Mouse (Mus musculus) erythroblast, embryonic 14.5 days (primary cell): ENCODE measurements around the gene Nid2. TPM values are rescaled to one million over a fixed set of nuclear protein-coding genes. Genes with fewer than 3 reads are reported as not detected.

ENCODE experiments used
- H3K27me3 ChIP-seq: 2 replicates; pipeline ENCODE4 v1.6.1; 2012; ENCODE audit warnings: inconsistent platforms; ENCODE audit not compliant: control insufficient read depth
- H3K36me3 ChIP-seq: 2 replicates; pipeline ENCODE4 v1.6.1; 2012; ENCODE audit warnings: mild to moderate bottlenecking, inconsistent platforms; ENCODE audit not compliant: control insufficient read depth
- H3K4me1 ChIP-seq: 2 replicates; pipeline ENCODE4 v1.6.1; 2012; ENCODE audit warnings: inconsistent platforms; ENCODE audit not compliant: control insufficient read depth
- H3K4me3 ChIP-seq: replicated peaks from 2 replicates; pipeline ENCODE3; 2012; ENCODE audit warnings: moderate library complexity, mild to moderate bottlenecking, inconsistent platforms
- H3K9me3 ChIP-seq: 2 replicates; pipeline ENCODE4 v1.6.1; 2012; ENCODE audit warnings: low read length, inconsistent platforms, mixed read lengths; ENCODE audit not compliant: control insufficient read depth
- GATA1 ChIP-seq: IDR thresholded peaks from 2 replicates; pipeline ENCODE4 v1.6.1; 2012; ENCODE audit warnings: low read length, inconsistent platforms, mixed read lengths
- TAL1 ChIP-seq: IDR thresholded peaks from 3 replicates; pipeline ENCODE4 v1.6.1; 2012; ENCODE audit warnings: low read length, inconsistent platforms, mixed read lengths
- polyA plus RNA-seq: library from polyadenylated mRNA; stranded (reverse); fragments of >175 nt; gene quantifications from 2 replicates; pipeline ENCODE4 v1.2.3, GENCODE M21; 2012

Gene Nid2
- polyA plus RNA-seq, 1 experiment, result 0.07 TPM

DNA sequence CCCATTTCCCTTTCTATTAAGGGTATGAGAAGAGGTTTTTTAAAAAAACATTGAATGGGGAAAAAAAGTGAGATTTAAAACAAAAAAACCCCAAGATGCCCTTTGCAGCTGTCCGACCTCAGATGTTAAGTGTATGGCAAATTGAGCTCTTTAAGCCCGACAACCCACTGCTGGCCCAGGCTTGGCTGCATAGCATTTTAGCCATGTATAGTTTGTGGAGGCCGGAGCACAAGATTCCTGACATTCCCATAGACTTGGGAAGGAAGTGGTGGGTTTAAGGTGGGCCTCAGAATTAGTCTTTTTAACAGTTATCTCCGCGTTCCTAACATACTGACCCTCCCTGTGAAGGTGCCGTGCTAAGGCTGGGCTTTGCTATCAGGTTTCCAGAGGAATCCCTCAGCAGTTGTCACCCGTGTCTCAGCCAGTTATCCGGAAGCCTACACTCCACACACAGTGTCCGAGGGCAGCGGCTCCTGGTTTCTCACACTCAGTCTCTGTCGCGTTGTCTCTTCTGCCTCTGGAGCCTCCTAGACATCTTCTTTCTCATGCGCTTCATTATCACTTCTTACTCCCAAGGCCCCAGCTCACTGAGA is 23.1 kb downstream of the Nid2 start:
- no peaks in the 10 kb centered on the region for H3K4me1 ChIP-seq

DNA sequence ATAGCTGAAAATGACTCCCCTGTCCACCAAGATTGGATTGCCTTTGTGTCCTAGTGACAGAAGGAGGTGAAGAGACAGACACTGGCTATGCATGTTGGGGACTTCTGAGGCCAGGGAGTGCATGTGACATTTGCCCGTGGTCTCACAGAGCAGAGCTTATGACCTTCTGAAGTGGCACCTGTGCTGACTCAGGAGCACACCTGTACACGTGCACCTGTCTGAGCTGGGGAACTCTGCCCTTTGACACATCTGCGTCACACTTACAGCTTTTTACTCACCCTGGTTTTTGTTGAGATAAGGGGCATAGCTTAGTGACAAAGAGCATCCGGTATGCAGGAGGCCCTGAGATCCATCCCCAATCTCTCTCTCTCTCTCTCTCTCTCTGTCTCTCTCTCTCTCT is 24.4 kb downstream of the Nid2 start:
- Histone ChIP-seq H3K9me3 (peaks cover 3% of the 10 kb centered on the region), H3K4me3 (no peak overlapping the region), H3K4me1 (no peaks in the 10 kb centered on the region), H3K36me3 (no peaks in the 10 kb centered on the region; the same call in 1 of the 2 replicates), H3K27me3 (no peaks in the 10 kb centered on the region)
- TF ChIP-seq GATA1 (no peak), TAL1 (no peak)

More for the DNA sequence above, 23.1 kb downstream of the Nid2 start:
- no peaks in the 10 kb centered on the region for H3K27me3 ChIP-seq
- no peaks in the 10 kb centered on the region for H3K36me3 ChIP-seq
- no peak for TF ChIP-seq GATA1
- no peak for TF ChIP-seq TAL1
- H3K9me3 ChIP-seq, result peaks cover 3% of the 10 kb centered on the region
- H3K4me3 ChIP-seq, result no peak overlapping the region

DNA sequence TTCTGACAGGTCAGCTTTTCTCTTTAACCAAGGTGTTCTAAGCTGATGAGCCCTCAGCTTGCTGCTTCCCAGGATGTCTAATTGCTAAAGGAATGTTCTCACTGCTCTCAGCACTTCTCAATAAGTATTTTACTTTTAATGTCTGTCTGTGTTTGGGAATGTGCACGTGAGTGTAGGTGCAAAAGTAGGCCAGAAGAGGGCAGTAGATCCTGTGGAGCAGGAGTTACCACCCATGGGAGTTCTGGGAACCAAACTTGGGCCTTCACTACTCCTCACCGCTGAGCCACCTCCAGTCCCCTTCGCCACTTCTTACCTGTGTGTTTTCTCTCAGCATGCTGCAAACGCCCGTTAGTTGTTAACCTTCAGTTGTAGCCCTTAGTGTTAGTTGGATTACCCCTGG is 25.1 kb downstream of the Nid2 start:
- TF ChIP-seq TAL1 (no peak), GATA1 (no peak)
- H3K27me3 ChIP-seq, result no peaks in the 10 kb centered on the region

DNA sequence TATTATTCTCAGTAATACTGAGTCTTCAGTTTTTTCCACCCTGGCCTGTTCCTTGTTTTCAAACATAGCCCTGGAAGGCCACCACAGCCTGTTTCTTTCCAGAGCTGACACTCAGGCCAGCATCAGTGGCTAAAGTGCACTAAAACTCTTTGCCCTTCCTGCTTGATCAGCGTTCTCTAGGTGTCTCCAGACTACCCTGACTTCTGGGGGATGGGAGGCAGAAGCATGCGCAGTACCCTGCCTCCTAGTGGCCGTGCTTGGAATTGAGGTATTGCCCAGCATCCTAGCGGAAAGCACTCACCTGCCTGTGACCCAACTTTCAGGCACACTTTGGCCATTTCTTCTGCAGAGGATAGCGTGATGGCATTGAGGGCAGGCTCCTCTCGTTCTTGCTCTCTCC is 25.8 kb downstream of the Nid2 start:
- Histone ChIP-seq H3K36me3 (no peaks in the 10 kb centered on the region; the same call in 1 of the 2 replicates), H3K4me1 (no peaks in the 10 kb centered on the region), H3K27me3 (no peaks in the 10 kb centered on the region), H3K4me3 (no peak overlapping the region), H3K9me3 (peaks cover 3% of the 10 kb centered on the region)
- TF ChIP-seq TAL1 (no peak), GATA1 (no peak)

More for the DNA sequence above, 25.1 kb downstream of the Nid2 start:
- Histone ChIP-seq H3K4me1 (no peaks in the 10 kb centered on the region), H3K4me3 (no peak overlapping the region), H3K36me3 (no peaks in the 10 kb centered on the region; the same call in 1 of the 2 replicates), H3K9me3 (peaks cover 3% of the 10 kb centered on the region)

DNA sequence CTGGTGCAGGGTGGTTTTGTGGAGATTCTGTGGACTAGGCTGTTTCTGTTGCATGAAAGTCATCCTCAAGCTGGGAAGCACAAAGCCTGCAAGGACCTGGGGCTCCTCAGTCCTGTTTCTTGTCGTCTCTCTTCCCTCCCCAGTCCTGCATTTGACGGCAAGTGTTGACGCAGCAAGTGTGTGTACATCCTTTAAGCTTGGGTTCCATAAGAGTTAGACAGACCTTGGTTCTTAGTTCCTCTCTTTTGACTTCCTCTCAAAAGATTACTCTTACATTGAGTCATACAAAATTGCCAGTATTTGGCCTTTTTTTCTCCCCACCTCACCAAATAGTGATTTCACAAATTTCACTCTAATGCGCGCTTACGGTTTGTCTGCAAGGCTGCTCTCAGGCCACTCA is 26.3 kb downstream of the Nid2 start:
- no peaks in the 10 kb centered on the region for H3K4me1 ChIP-seq
- H3K27me3 ChIP-seq, result no peaks in the 10 kb centered on the region
- H3K9me3 ChIP-seq, result peaks cover 3% of the 10 kb centered on the region
- no peak overlapping the region for H3K4me3 ChIP-seq
- TF ChIP-seq TAL1 (no peak), GATA1 (no peak)
- H3K36me3 ChIP-seq, result no peaks in the 10 kb centered on the region; the same call in 1 of the 2 replicates

DNA sequence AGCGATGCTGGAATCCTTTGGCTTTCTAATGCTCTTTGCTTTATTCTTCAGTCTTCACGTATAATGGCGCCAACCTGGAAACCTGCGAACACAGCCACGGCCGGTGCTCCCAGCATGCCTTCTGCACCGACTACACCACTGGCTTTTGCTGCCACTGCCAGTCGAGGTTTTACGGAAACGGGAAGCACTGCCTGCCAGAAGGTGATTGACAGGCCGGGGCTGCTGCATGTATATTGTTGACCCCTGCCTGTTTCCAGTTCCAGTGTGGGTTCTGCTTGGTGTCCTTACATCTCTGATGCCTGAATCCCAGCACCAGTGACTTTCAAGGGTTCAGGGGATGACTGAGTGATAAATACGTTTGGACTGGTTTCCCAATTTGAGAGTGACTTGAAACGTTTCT is 26.9 kb downstream of the Nid2 start:
- TF ChIP-seq TAL1 (no peak), GATA1 (no peak)
- Histone ChIP-seq H3K4me1 (no peaks in the 10 kb centered on the region), H3K4me3 (no peak overlapping the region), H3K27me3 (no peaks in the 10 kb centered on the region), H3K9me3 (peaks cover 3% of the 10 kb centered on the region), H3K36me3 (no peaks in the 10 kb centered on the region; the same call in 1 of the 2 replicates)

DNA sequence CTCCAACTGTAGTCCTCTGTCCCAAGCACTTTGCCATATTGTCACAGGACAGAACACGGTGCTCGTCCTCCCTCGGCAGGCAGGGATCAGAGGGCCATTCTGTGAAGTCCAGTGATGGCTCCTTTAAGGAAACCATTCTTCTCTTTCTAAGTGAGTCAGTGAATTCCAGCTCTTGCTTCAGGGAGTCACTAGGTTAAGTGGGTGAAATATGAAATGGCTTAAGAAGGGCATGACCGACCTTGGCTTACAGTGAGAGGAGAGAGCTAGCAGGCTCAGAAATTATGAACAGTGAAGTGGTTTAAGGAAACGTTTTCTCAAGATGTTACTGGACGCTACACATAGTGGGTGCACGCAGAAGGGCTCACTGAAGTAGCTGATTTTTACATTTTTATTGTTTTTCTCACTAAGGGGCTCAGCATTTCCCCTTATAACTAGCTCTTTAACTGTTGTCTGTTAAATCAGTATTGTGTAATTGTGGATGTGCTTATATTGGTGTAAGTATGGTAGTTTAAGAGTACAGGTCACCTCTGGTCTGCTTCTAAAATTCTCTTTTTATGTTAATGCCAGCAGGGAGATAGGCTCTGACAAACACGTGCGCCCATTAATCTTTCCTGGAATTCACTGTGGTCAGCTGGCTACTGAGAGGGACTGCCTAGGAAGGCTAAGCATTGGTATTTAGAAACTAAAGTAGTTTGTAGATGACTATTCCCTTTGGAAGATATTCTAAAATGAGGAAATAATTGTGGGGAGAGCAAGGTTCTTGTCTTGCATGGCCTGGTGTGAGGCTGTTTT is 34.9 kb downstream of the Nid2 start:
- no peak for TF ChIP-seq GATA1
- TF ChIP-seq TAL1, result no peak
- no peaks in the 10 kb centered on the region for H3K4me1 ChIP-seq
- no peaks in the 10 kb centered on the region for H3K27me3 ChIP-seq
- no peak overlapping the region for H3K4me3 ChIP-seq
- H3K9me3 ChIP-seq, result no peaks in the 10 kb centered on the region
- H3K36me3 ChIP-seq, result no peaks in the 10 kb centered on the region

DNA sequence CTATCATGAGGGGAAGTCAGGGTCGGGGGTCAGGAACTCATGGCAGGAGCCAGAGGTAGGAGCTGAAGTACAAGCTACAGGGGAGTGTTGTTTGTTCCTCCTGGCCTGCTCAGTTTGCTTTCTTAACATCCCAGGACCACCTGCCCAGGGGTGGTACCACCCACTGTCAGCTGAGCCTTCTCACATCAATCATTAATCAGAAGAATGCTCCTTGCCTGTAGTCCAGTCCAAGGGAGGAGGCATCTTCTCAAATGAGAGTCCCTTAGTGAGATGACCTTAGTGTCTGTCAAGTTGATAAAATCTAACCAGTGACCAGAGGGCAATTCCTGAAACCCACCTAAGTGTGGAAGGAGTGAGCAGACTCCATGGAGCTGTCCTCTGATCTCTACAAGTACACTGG is 37.4 kb downstream of the Nid2 start:
- Histone ChIP-seq H3K4me3 (no peak overlapping the region), H3K27me3 (no peaks in the 10 kb centered on the region), H3K4me1 (no peaks in the 10 kb centered on the region), H3K36me3 (no peaks in the 10 kb centered on the region), H3K9me3 (no peaks in the 10 kb centered on the region)
- no peak for TF ChIP-seq TAL1
- TF ChIP-seq GATA1, result no peak

DNA sequence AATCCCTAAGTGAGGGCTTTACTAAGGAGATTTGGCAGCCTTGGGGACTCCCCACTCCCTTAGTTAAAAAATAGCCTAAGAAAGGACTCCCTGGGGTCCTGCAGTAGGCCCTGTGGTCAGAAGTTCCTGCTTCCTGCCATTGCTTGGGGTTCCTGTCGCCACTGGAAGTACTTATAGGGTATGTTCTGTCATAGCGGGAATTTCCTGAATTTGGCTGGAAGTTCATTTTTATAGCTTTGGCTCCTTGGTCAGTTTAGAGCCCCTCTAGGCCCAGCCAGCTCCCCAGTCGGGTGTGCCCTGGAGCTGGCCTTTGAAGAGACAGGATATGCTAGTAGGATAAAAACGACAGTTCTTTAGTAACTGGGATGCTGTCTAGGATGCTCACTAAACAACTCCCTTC is 43.8 kb downstream of the Nid2 start:
- no peaks in the 10 kb centered on the region for H3K9me3 ChIP-seq
- no peak overlapping the region for H3K4me3 ChIP-seq
- H3K27me3 ChIP-seq, result no peaks in the 10 kb centered on the region
- H3K4me1 ChIP-seq, result peaks cover 13% of the 10 kb centered on the region
- no peak for TF ChIP-seq GATA1
- no peak for TF ChIP-seq TAL1
- H3K36me3 ChIP-seq, result peaks cover 4% of the 10 kb centered on the region; the same call in 1 of the 2 replicates
